Mouse (Mus musculus) embryonic facial prominence, embryonic 10.5 days (tissue): ENCODE results near the gene Gm3558. TPM values are rescaled to one million over a fixed set of nuclear protein-coding genes. Genes with fewer than 3 reads are reported as not detected.
"Not testable (repeated sequence)": the region's sequence is repeated elsewhere in the genome, so short reads cannot be mapped to it uniquely, and the experiment has no call there.

Experiments used
- DNase-seq: peaks from one replicate; pipeline ENCODE4 v3.0.0-alpha.2; 2017; ENCODE audit warnings: low spot score
- H3K27ac ChIP-seq: fragments of 300-500 bp; sonication (generic); replicated peaks from 2 replicates; pipeline ENCODE4 v1.5.1; 2016; ENCODE audit warnings: mild to moderate bottlenecking
- H3K27me3 ChIP-seq: fragments of 300-500 bp; sonication (generic); replicated peaks from 2 replicates; pipeline ENCODE4 v1.6.1; 2016; ENCODE audit warnings: low read depth, mild to moderate bottlenecking; ENCODE audit not compliant: poor library complexity, severe bottlenecking
- H3K36me3 ChIP-seq: fragments of 300-500 bp; sonication (generic); replicated peaks from 2 replicates; pipeline ENCODE4 v1.6.1; 2016; ENCODE audit warnings: mild to moderate bottlenecking, moderate library complexity
- H3K4me1 ChIP-seq: fragments of 300-500 bp; sonication (generic); 2 replicates; pipeline ENCODE4 v1.6.1; 2016
- H3K4me3 ChIP-seq: fragments of 300-500 bp; sonication (generic); 2 replicates; pipeline ENCODE4 v1.5.1; 2016; ENCODE audit warnings: mild to moderate bottlenecking, moderate library complexity
- H3K9me3 ChIP-seq: fragments of 300-500 bp; sonication (generic); 2 replicates; pipeline ENCODE4 v1.6.1; 2016; ENCODE audit warnings: mild to moderate bottlenecking
- WGBS: fragments of 180-500 bp; shearing (Covaris S2); methylation state at CpG from one replicate; pipeline ENCODE4 v1.1.7; 2016; 5-methylcytosine and 5-hydroxymethylcytosine counted together
- polyA plus RNA-seq: library from polyadenylated mRNA; unstranded; fragments of >200 nt; fragmentation: Nextera tagmentation; extraction: Ambion mirVana; gene quantifications from 2 replicates; pipeline ENCODE4 v1.2.1, GENCODE M21; 2016

Gm3558 gene
- 0.47 and 0.99 TPM in 2 replicates for polyA plus RNA-seq

GRCm38 (mm10) chr14:7568382-7568781 is at the start of gene Gm3558:
TSS of gene Gm3558 (minus strand) at chr14:7568566.
- H3K4me1 ChIP-seq, H3K27ac ChIP-seq, H3K9me3 ChIP-seq, H3K36me3 ChIP-seq, DNase-seq, H3K27me3 ChIP-seq: not testable (repeated sequence)
- WGBS = 3% methylated on average over 5 of the region's 34 CpGs
- H3K4me3 ChIP-seq = peak within 1 kb of the TSS; percentile 59

GRCm38 (mm10) chr14:7595492-7595891 is 27.1 kb upstream of the Gm3558 start, which contains the start of gene Gm10338:
TSS of gene Gm10338 (minus strand) at chr14:7595592.
- no CpG with 5 or more reads among the region's 2 CpGs for whole genome bisulfite sequencing
- not testable (repeated sequence) for H3K27me3 ChIP-seq, H3K4me3 ChIP-seq, H3K36me3 ChIP-seq, H3K9me3 ChIP-seq, H3K27ac ChIP-seq, DNase-seq, H3K4me1 ChIP-seq

DNA sequence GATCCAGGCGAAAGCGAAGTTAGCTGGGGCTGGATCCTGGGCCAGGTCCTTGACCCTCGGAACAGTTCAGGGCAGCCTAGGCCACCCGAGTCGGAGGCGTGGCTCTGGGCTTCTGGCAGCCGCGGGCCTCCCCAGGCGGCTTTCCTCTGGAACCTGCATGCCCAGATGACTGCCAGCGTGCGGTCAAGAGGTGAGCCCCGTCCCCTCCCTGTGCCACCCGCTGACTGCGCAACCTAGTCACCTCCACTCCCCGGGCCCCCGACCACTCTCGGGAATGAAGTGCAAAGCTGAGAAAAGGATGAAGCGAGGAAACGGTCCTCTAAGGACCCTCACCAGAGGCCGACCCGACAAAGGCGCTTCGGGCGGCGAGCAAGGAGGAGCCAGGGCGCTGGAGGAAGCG is 476 bp downstream of the Gm3558 start:
- not testable (repeated sequence) for H3K9me3 ChIP-seq, H3K27me3 ChIP-seq, H3K4me1 ChIP-seq, H3K27ac ChIP-seq, H3K36me3 ChIP-seq
- WGBS = under 1% methylated on average over 23 of the region's 27 CpGs
- DNase-seq = peak; percentile 20
- peak overlapping the region; percentile 59 for H3K4me3 ChIP-seq

GRCm38 (mm10) chr14:7567266-7567665 is 1.1 kb downstream of the Gm3558 start:
- H3K27me3 ChIP-seq, DNase-seq, H3K27ac ChIP-seq, H3K36me3 ChIP-seq, H3K4me1 ChIP-seq, H3K4me3 ChIP-seq, H3K9me3 ChIP-seq: not testable (repeated sequence)
- 9% methylated on average over 8 of the region's 9 CpGs for WGBS

Other genes starting within 250 kb of the Gm3558 start
- gene Gm5797, start 236.2 kb downstream of the Gm3558 start, polyA plus RNA-seq = not detected in 2 replicates
- not detected in 2 replicates for gene Gm8374, start 203.4 kb downstream of the Gm3558 start, polyA plus RNA-seq
- gene Gm3755, start 117.6 kb downstream of the Gm3558 start, polyA plus RNA-seq = not detected in 2 replicates
- gene Gm3752, start 84.8 kb downstream of the Gm3558 start, polyA plus RNA-seq = 1.6 and 2.2 TPM in 2 replicates
- gene Gm10338, start 27.0 kb upstream of the Gm3558 start, polyA plus RNA-seq = not detected in 2 replicates
- gene Gm10128, start 75.4 kb upstream of the Gm3558 start, polyA plus RNA-seq = not detected in 2 replicates
- not detected in 2 replicates for gene Gm26661, start 223.0 kb upstream of the Gm3558 start, polyA plus RNA-seq
- 20.4 and 22.5 TPM in 2 replicates for gene Flnb, start 249.4 kb upstream of the Gm3558 start, polyA plus RNA-seq